In genomic region chr9:50524936-50525335, GRCm38 (mm10) we compare ENCODE assay signal across 26 mouse cellular contexts. TPM values are rescaled to one million over a fixed set of nuclear protein-coding genes. Genes with fewer than 3 reads are reported as not detected.
DNase-seq lines count a peak whose midpoint lies in the region.
"Had no signal": no experiment of that assay in that cellular context is flagged by ENCODE, and none has a peak within 500 bp of the region (broad histone marks: within the 10 kb centered on the region; RNA-seq: fewer than 3 reads in every experiment).

No protein-coding gene starts in this region.

- DNase-seq in adrenal gland, postnatal 10 days: peak; percentile 55
- no peak for DNase-seq in adrenal gland, postnatal 4 days (ENCODE audit: low spot score in 2 of 2)
- DNase-seq in testis, postnatal 10 days (ENCODE audit: low spot score): peak; percentile 33
- DNase-seq in testis, postnatal 14 days (ENCODE audit: low spot score): no peak
- no peak for DNase-seq in MN1 (ENCODE audit: low spot score)
- DNase-seq: cerebellum, adult 11-12 months; cerebellum, adult 9-10 months; cerebellum, postnatal 25 days; gastrocnemius, adult 2 months; gastrocnemius, postnatal 25 days; heart, adult 18-20 months; heart, postnatal 14 days; kidney, adult 18-20 months had no signal

- H3K27ac ChIP-seq in brown adipose tissue, adult 24 weeks (replicated peaks; ENCODE audit: low read depth, low read length): peak overlapping the region; percentile 82
- H3K27ac ChIP-seq: embryonic facial prominence, embryonic 10.5 days; forebrain, embryonic 13.5 days; gastrocnemius, adult 2 months; heart, embryonic 15.5 days; hindbrain, embryonic 13.5 days; hindbrain, postnatal 0 days; intestine, embryonic 15.5 days had no signal

- H3K4me1 ChIP-seq in brown adipose tissue, adult 24 weeks (ENCODE audit: control insufficient read depth, insufficient read depth, insufficient read length, low read length): peaks cover 9% of the 10 kb centered on the region

- H3K4me3 ChIP-seq in brown adipose tissue, adult 24 weeks (ENCODE audit: insufficient read depth, low read depth, low read length): no peak overlapping the region
- H3K4me3 ChIP-seq: embryonic facial prominence, embryonic 10.5 days; forebrain, embryonic 13.5 days; gastrocnemius, adult 2 months; heart, embryonic 15.5 days; hindbrain, embryonic 13.5 days; intestine, embryonic 15.5 days had no signal

RNA-seq across cellular contexts. Expression of gene Pts, which starts 3.6 kb away (rescaled TPM):
- 10 to 100 TPM; 62.0 to 72.7 TPM for total RNA-seq in adrenal gland, postnatal 10 days (2021)
- total RNA-seq in adrenal gland, postnatal 4 days (2021): 10 to 100 TPM; 71.9 to 77.2 TPM
- 255 and 268 TPM in 2 replicates for polyA plus RNA-seq in brown adipose tissue, adult 24 weeks (2012; ENCODE audit: insufficient read depth, insufficient read length, missing spikeins)

RNA-seq across cellular contexts. Expression of gene Il18, which starts 29.7 kb away (rescaled TPM):
- 1 to 10 TPM; 5.3 to 6.5 TPM for total RNA-seq in adrenal gland, postnatal 10 days (2021)
- 1 to 10 TPM; 5.6 to 6.3 TPM for total RNA-seq in adrenal gland, postnatal 4 days (2021)
- 2.2 and 3.0 TPM in 2 replicates for polyA plus RNA-seq in brown adipose tissue, adult 24 weeks (2012; ENCODE audit: insufficient read depth, insufficient read length, missing spikeins)

RNA-seq across cellular contexts. Expression of gene Bco2, which starts 30.0 kb away (rescaled TPM):
- 1 to 10 TPM; 3.1 to 3.3 TPM for total RNA-seq in adrenal gland, postnatal 10 days (2021)
- 1 to 10 TPM; 2.3 to 4.1 TPM for total RNA-seq in adrenal gland, postnatal 4 days (2021)
- 0.54 and 1.1 TPM in 2 replicates for polyA plus RNA-seq in brown adipose tissue, adult 24 weeks (2012; ENCODE audit: insufficient read depth, insufficient read length, missing spikeins)

RNA-seq across cellular contexts. Expression of gene Plet1, which starts 30.6 kb away (rescaled TPM):
- total RNA-seq in adrenal gland, postnatal 10 days (2021): under 1 TPM; 0.30 to 0.51 TPM
- total RNA-seq in adrenal gland, postnatal 4 days (2021): 1 to 10 TPM in 1 of 2 experiments, under 1 TPM in 1; 0.25 to 3.2 TPM
- polyA plus RNA-seq in brown adipose tissue, adult 24 weeks (2012; ENCODE audit: insufficient read depth, insufficient read length, missing spikeins): not detected in 2 replicates
- total RNA-seq: gastrocnemius, postnatal 25 days; hematopoietic stem cell, adult 5-6 weeks had no signal
- polyA plus RNA-seq: forebrain, embryonic 13.5 days had no signal

RNA-seq across cellular contexts. Expression of gene Tex12, which starts 36.2 kb away (rescaled TPM):
- total RNA-seq in adrenal gland, postnatal 10 days (2021): not detected
- total RNA-seq in adrenal gland, postnatal 4 days (2021): not detected
- polyA plus RNA-seq in brown adipose tissue, adult 24 weeks (2012; ENCODE audit: insufficient read depth, insufficient read length, missing spikeins): not detected in 2 replicates
- total RNA-seq: CH12.LX; gastrocnemius, adult 2 months; gastrocnemius, postnatal 25 days; heart, adult 18-20 months; heart, postnatal 14 days; hematopoietic stem cell, adult 5-6 weeks; hindbrain, postnatal 0 days had no signal
- polyA plus RNA-seq: brain, embryonic 14.5 days; cortical plate, adult 2 months; embryonic facial prominence, embryonic 10.5 days; embryonic facial prominence, embryonic 14.5 days; forebrain, embryonic 13.5 days; heart, embryonic 11.5 days; heart, embryonic 15.5 days had no signal

Comparison
In these comparisons a context has a peak if more than half of its experiments do, and no peak if none do; other contexts are left out.
1. DNase-seq: peak in adrenal gland, postnatal 10 days (single experiment) and testis, postnatal 10 days (single experiment); none in adrenal gland, postnatal 4 days (0 of 2), testis, postnatal 14 days (single experiment) and MN1 (single experiment).